Mouse (Mus musculus) adrenal gland, adult (tissue): ENCODE data around the gene Cenpn.

ENCODE experiments used
- DNase-seq, 2 experiments: peaks; one replicate each; pipeline ENCODE4 v3.0.0; 2022 to 2023; ENCODE audit warnings: low spot score in 1 of 2; ENCODE audit not compliant: inconsistent age in 2 of 2

The Cenpn gene

GRCm38 (mm10) chr8:116935506-116935905, 14.0 kb downstream of the Cenpn start:
- DNase-seq = no peak

- peak in 1 of 2 experiments; percentile 32 for DNase-seq
Measured at GRCm38 (mm10) chr8:116942284-116943058, 20.9 kb downstream of the Cenpn start.

- DNase-seq = peak; percentile 89 to 95
Measured at GRCm38 (mm10) chr8:116943161-116943554, 21.6 kb downstream of the Cenpn start, which contains the start of gene Atmin. Atmin (plus strand) TSS chr8:116943393.

- DNase-seq = peak; percentile 54 to 82
Measured at GRCm38 (mm10) chr8:116943555-116944384, 22.2 kb downstream of the Cenpn start.

GRCm38 (mm10) chr8:116944385-116944696, 22.8 kb downstream of the Cenpn start:
- DNase-seq = no peak

- no peak for DNase-seq
Measured at GRCm38 (mm10) chr8:116945169-116945910, 23.8 kb downstream of the Cenpn start.

GRCm38 (mm10) chr8:116946268-116946838, 24.8 kb downstream of the Cenpn start:
- peak in 1 of 2 experiments; percentile 51 for DNase-seq

GRCm38 (mm10) chr8:116946851-116947250, 25.3 kb downstream of the Cenpn start:
- DNase-seq = no peak

- no peak for DNase-seq
Measured at GRCm38 (mm10) chr8:116947589-116947988, 26.1 kb downstream of the Cenpn start.

GRCm38 (mm10) chr8:116951369-116951768, 29.8 kb downstream of the Cenpn start:
- DNase-seq = no peak

GRCm38 (mm10) chr8:116951778-116952177, 30.2 kb downstream of the Cenpn start:
- DNase-seq = no peak

GRCm38 (mm10) chr8:116952428-116952827, 30.9 kb downstream of the Cenpn start:
- DNase-seq = no peak

GRCm38 (mm10) chr8:116954415-116954814, 32.9 kb downstream of the Cenpn start:
- no peak for DNase-seq

- DNase-seq = no peak
Measured at GRCm38 (mm10) chr8:116969531-116969930, 48.0 kb downstream of the Cenpn start.

GRCm38 (mm10) chr8:116975066-116975465, 53.5 kb downstream of the Cenpn start:
- DNase-seq = no peak

- DNase-seq = no peak
Measured at GRCm38 (mm10) chr8:116975606-116976005, 54.1 kb downstream of the Cenpn start.

GRCm38 (mm10) chr8:116978052-116978451, 56.5 kb downstream of the Cenpn start:
- DNase-seq = peak in 1 of 2 experiments; percentile 31

GRCm38 (mm10) chr8:116978631-116979256, 57.2 kb downstream of the Cenpn start, which contains the start of gene 1700030J22Rik:
1700030J22Rik (minus strand) TSS chr8:116978959.
- DNase-seq = peak; percentile 99 to 100

- DNase-seq = peak; percentile 47 to 83
Measured at GRCm38 (mm10) chr8:116980117-116980516, 58.6 kb downstream of the Cenpn start.

GRCm38 (mm10) chr8:116989842-116990241, 68.3 kb downstream of the Cenpn start:
- no peak for DNase-seq
